Mouse (Mus musculus): Measurements from ENCODE around the gene Ctnna3. TPM values are rescaled to one million over a fixed set of nuclear protein-coding genes. Genes with fewer than 3 reads are reported as not detected.

Ctnna3 gene
- total and polyA plus RNA-seq, 3 experiments, result not detected

DNA sequence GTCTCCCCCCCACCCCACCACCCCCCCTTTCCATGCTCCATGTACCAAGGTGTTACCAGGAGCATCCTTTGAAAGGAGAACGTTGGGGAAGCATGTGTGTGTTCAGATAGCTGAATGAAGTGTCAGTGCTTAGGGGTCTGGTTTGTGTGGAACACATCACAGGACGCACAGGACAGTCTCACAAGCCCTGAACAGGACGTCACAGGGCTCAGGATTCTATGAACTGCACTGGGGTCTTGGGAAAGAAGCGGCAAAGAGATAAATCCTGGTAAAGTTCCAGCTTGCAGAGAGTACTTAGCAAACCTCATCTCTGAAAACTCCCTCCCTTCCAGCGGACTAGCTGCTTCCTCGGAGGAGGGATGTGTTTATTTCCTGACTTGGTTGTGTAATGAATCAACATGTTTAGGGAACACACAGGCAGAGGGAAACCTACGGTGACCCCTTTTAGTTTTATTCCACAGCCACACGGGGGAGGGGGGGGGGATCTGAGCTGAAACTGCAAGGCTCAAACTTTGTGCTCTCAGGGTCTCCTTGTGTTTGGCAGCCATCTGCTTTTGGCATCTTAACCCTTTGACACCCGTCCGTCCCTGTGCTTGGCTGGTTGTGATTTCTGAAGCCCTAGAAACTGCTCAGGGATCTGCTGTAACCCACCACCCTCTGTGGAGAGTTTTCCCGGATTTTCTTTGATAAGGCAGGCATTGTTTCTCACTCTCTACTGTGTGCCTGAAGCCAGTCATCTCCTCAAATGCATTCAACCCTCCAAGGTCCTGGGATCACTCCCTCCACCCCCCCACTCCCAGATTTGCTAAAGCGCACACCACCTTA lies 656.9 kb downstream of the Ctnna3 start:
- no peaks in the 10 kb centered on the region for H3K9me3 ChIP-seq (replicated peaks; ENCODE audit: insufficient read depth, low read length)
- H3K36me3 ChIP-seq (ENCODE audit: control insufficient read depth in 1 of 2, insufficient read depth in 2 of 2, low read length in 2 of 2), result no peaks in the 10 kb centered on the region
- no peak overlapping the region for H3K9ac ChIP-seq (ENCODE audit: control insufficient read depth, low read depth, low read length, poor library complexity, severe bottlenecking)
- H3K79me2 ChIP-seq (ENCODE audit: control insufficient read depth, insufficient read depth, low read length, poor library complexity), result no peaks in the 10 kb centered on the region
- DNase-seq (ENCODE audit: low read depth, low spot score), result no peak
- no peak overlapping the region for H3K4me3 ChIP-seq (ENCODE audit: control insufficient read depth in 1 of 2, insufficient read depth in 1 of 2, low read depth in 2 of 2, low read length in 2 of 2)
- no peaks in the 10 kb centered on the region for H3K4me1 ChIP-seq (ENCODE audit: control insufficient read depth in 1 of 2, insufficient read depth in 2 of 2, low read length in 2 of 2)
- no peak overlapping the region for H3K27ac ChIP-seq (ENCODE audit: control insufficient read depth, low read depth, low read length)
- H3K27me3 ChIP-seq (ENCODE audit: control insufficient read depth in 1 of 2, insufficient read depth in 2 of 2, low read length in 2 of 2), result no peaks in the 10 kb centered on the region
- no peak for TF ChIP-seq ZKSCAN1 (IDR thresholded peaks at IDR 0.05; ENCODE audit: low read depth, low read length)
- TF ChIP-seq NELFE (IDR thresholded peaks at IDR 0.05; ENCODE audit: low read depth, low read length), result no peak
- TF ChIP-seq GABPA (IDR thresholded peaks at IDR 0.05; ENCODE audit: low read depth, low read length), result no peak
- TF ChIP-seq POLR2A (IDR thresholded peaks at IDR 0.05; ENCODE audit: control insufficient read depth in 1 of 2, insufficient read depth in 1 of 2, low read depth in 1 of 2, low read length in 2 of 2, poor library complexity in 1 of 2), result no peak
- no peak for TF ChIP-seq HCFC1 (IDR thresholded peaks at IDR 0.05; ENCODE audit: low read depth, low read length)
- no peak for TF ChIP-seq TBP (IDR thresholded peaks at IDR 0.05; ENCODE audit: low read depth, low read length)
- TF ChIP-seq NRF1 (IDR thresholded peaks at IDR 0.05; ENCODE audit: insufficient read depth, low read depth, low read length, poor library complexity, severe bottlenecking), result no peak
- TF ChIP-seq POLR2AphosphoS2 (IDR thresholded peaks at IDR 0.05; ENCODE audit: low read length), result no peak
- no peak for TF ChIP-seq TCF12 (IDR thresholded peaks at IDR 0.05; ENCODE audit: low read depth, low read length)
- TF ChIP-seq SIN3A (IDR thresholded peaks at IDR 0.05; ENCODE audit: low read length), result no peak
- no peak for TF ChIP-seq SMC3 (IDR thresholded peaks at IDR 0.05; ENCODE audit: low read depth, low read length)
- no peak for TF ChIP-seq MYC (IDR thresholded peaks at IDR 0.05; ENCODE audit: low read depth, low read length)

DNA sequence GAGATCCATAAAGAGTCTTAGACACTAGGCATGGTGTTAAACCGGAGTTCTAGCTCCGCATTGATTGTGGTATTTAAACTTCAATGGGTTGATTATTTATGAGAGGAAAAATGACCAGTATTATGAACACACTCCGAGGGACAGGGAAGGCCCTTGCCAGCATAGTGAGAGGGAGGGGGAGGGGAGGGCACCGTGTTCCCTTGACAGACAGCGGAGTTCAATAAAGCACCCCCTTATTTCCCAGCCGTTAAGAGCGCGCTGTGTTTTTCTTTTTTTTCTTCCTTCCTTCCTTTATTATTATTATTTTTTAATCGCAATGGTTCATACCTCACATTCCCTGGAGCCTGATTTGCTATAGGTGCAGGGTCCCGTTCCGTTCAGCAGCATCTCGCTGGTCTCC lies 657.6 kb downstream of the Ctnna3 start:
- Histone ChIP-seq H3K4me3 (ENCODE audit: control insufficient read depth in 1 of 2, insufficient read depth in 1 of 2, low read depth in 2 of 2, low read length in 2 of 2) (no peak overlapping the region), H3K27me3 (ENCODE audit: control insufficient read depth in 1 of 2, insufficient read depth in 2 of 2, low read length in 2 of 2) (no peaks in the 10 kb centered on the region), H3K36me3 (ENCODE audit: control insufficient read depth in 1 of 2, insufficient read depth in 2 of 2, low read length in 2 of 2) (no peaks in the 10 kb centered on the region), H3K27ac (ENCODE audit: control insufficient read depth, low read depth, low read length) (no peak overlapping the region), H3K79me2 (ENCODE audit: control insufficient read depth, insufficient read depth, low read length, poor library complexity) (no peaks in the 10 kb centered on the region), H3K9ac (ENCODE audit: control insufficient read depth, low read depth, low read length, poor library complexity, severe bottlenecking) (no peak overlapping the region), H3K4me1 (ENCODE audit: control insufficient read depth in 1 of 2, insufficient read depth in 2 of 2, low read length in 2 of 2) (no peaks in the 10 kb centered on the region), H3K9me3 (replicated peaks; ENCODE audit: insufficient read depth, low read length) (no peaks in the 10 kb centered on the region)
- DNase-seq (ENCODE audit: low read depth, low spot score), result no peak
- TF ChIP-seq GATA1 (IDR thresholded peaks at IDR 0.05; ENCODE audit: low read depth, low read length), result no peak
- no peak for TF ChIP-seq JUND (IDR thresholded peaks at IDR 0.05; ENCODE audit: low read depth, low read length)
- no peak for TF ChIP-seq MAFK (IDR thresholded peaks at IDR 0.05; ENCODE audit: borderline replicate concordance, low read depth, low read length)
- no peak for TF ChIP-seq USF1 (IDR thresholded peaks at IDR 0.05; ENCODE audit: low read depth, low read length)
- TF ChIP-seq ZKSCAN1 (IDR thresholded peaks at IDR 0.05; ENCODE audit: low read depth, low read length), result no peak
- no peak for TF ChIP-seq NRF1 (IDR thresholded peaks at IDR 0.05; ENCODE audit: insufficient read depth, low read depth, low read length, poor library complexity, severe bottlenecking)
- TF ChIP-seq TCF12 (IDR thresholded peaks at IDR 0.05; ENCODE audit: low read depth, low read length), result no peak
- no peak for TF ChIP-seq ZNF384 (IDR thresholded peaks at IDR 0.05; ENCODE audit: low read depth, low read length)
- no peak for TF ChIP-seq MAX (IDR thresholded peaks at IDR 0.05; ENCODE audit: low read length)
- TF ChIP-seq MEF2A (IDR thresholded peaks at IDR 0.05; ENCODE audit: extremely low read depth, insufficient replicate concordance, low read depth, low read length, poor library complexity, severe bottlenecking), result no peak
- no peak for TF ChIP-seq TBP (IDR thresholded peaks at IDR 0.05; ENCODE audit: low read depth, low read length)
- no peak for TF ChIP-seq SIN3A (IDR thresholded peaks at IDR 0.05; ENCODE audit: low read length)
- TF ChIP-seq NELFE (IDR thresholded peaks at IDR 0.05; ENCODE audit: low read depth, low read length), result no peak
- TF ChIP-seq KAT2A (conservative IDR thresholded peaks at IDR 0.05; ENCODE audit: low read depth, low read length), result no peak
